Mouse (Mus musculus): ENCODE measurements around the gene Tmem213. TPM values are rescaled to one million over a fixed set of nuclear protein-coding genes. Genes with fewer than 3 reads are reported as not detected.

The Tmem213 gene
- total and polyA plus RNA-seq, 3 experiments: not detected

- no peaks in the 10 kb centered on the region for H3K4me1 ChIP-seq (ENCODE audit: insufficient read depth, low read depth, low read length)
- no peaks in the 10 kb centered on the region for H3K9me3 ChIP-seq (replicated peaks)
- H3K27me3 ChIP-seq (ENCODE audit: insufficient read depth, low read length): peaks cover 19% of the 10 kb centered on the region
- no peak for TF ChIP-seq GATA1 (IDR thresholded peaks at IDR 0.05; ENCODE audit: borderline replicate concordance, low read length)
- no peak for TF ChIP-seq CTCF (IDR thresholded peaks at IDR 0.05; ENCODE audit: low read depth, low read length)
- no peak for TF ChIP-seq POLR2AphosphoS5 (IDR thresholded peaks at IDR 0.05; ENCODE audit: insufficient replicate concordance, low read depth, low read length)
- no peak for TF ChIP-seq GATA2 (IDR thresholded peaks at IDR 0.05; ENCODE audit: borderline replicate concordance, low read depth, low read length)
- no peak for TF ChIP-seq TAL1 (conservative IDR thresholded peaks at IDR 0.05; ENCODE audit: low read depth, low read length)
- ATAC-seq (ENCODE audit: extremely low read depth, insufficient number of reproducible peaks, low FRiP score, poor library complexity, severe bottlenecking) (no peak), DNase-seq (ENCODE audit: low spot score) (no peak)
- no peaks in the 10 kb centered on the region for H3K36me3 ChIP-seq (replicated peaks)
- no peak overlapping the region for H3K4me3 ChIP-seq (ENCODE audit: low read depth, low read length)
Measured at GRCm38 (mm10) chr6:38108449-38108848, 606 bp upstream of the Tmem213 start.

- DNase-seq (ENCODE audit: low spot score) (no peak), ATAC-seq (ENCODE audit: extremely low read depth, insufficient number of reproducible peaks, low FRiP score, poor library complexity, severe bottlenecking) (no peak)
- Histone ChIP-seq H3K27me3 (ENCODE audit: insufficient read depth, low read length) (peaks cover 17% of the 10 kb centered on the region), H3K9me3 (replicated peaks) (no peaks in the 10 kb centered on the region), H3K4me1 (ENCODE audit: insufficient read depth, low read depth, low read length) (no peaks in the 10 kb centered on the region), H3K36me3 (replicated peaks) (no peaks in the 10 kb centered on the region), H3K4me3 (ENCODE audit: low read depth, low read length) (no peak overlapping the region)
- no peak for TF ChIP-seq POLR2AphosphoS5 (IDR thresholded peaks at IDR 0.05; ENCODE audit: insufficient replicate concordance, low read depth, low read length)
- no peak for TF ChIP-seq TAL1 (conservative IDR thresholded peaks at IDR 0.05; ENCODE audit: low read depth, low read length)
- no peak for TF ChIP-seq GATA1 (IDR thresholded peaks at IDR 0.05; ENCODE audit: borderline replicate concordance, low read length)
- no peak for TF ChIP-seq GATA2 (IDR thresholded peaks at IDR 0.05; ENCODE audit: borderline replicate concordance, low read depth, low read length)
Measured at GRCm38 (mm10) chr6:38109871-38110270, 816 bp downstream of the Tmem213 start.

GRCm38 (mm10) chr6:38110859-38111258 lies 1.8 kb downstream of the Tmem213 start:
- no peak for TF ChIP-seq GATA1 (IDR thresholded peaks at IDR 0.05; ENCODE audit: borderline replicate concordance, low read length)
- Histone ChIP-seq H3K36me3 (replicated peaks) (no peaks in the 10 kb centered on the region), H3K4me1 (ENCODE audit: insufficient read depth, low read depth, low read length) (no peaks in the 10 kb centered on the region), H3K4me3 (ENCODE audit: low read depth, low read length) (no peak overlapping the region), H3K9me3 (replicated peaks) (no peaks in the 10 kb centered on the region), H3K27me3 (ENCODE audit: insufficient read depth, low read length) (peaks cover 17% of the 10 kb centered on the region)
- DNase-seq (ENCODE audit: low spot score) (no peak), ATAC-seq (ENCODE audit: extremely low read depth, insufficient number of reproducible peaks, low FRiP score, poor library complexity, severe bottlenecking) (no peak)

- Histone ChIP-seq H3K36me3 (replicated peaks) (no peaks in the 10 kb centered on the region), H3K27me3 (ENCODE audit: insufficient read depth, low read length) (peaks cover 2% of the 10 kb centered on the region; the same call in 1 of the 2 replicates), H3K4me3 (ENCODE audit: low read depth, low read length) (no peak overlapping the region), H3K9me3 (replicated peaks) (no peaks in the 10 kb centered on the region), H3K4me1 (ENCODE audit: insufficient read depth, low read depth, low read length) (no peaks in the 10 kb centered on the region)
- no peak for DNase-seq (ENCODE audit: low spot score)
- TF ChIP-seq POLR2AphosphoS5 (IDR thresholded peaks at IDR 0.05; ENCODE audit: insufficient replicate concordance, low read depth, low read length) (no peak), GATA2 (IDR thresholded peaks at IDR 0.05; ENCODE audit: borderline replicate concordance, low read depth, low read length) (no peak), GATA1 (IDR thresholded peaks at IDR 0.05; ENCODE audit: borderline replicate concordance, low read length) (no peak)
- ATAC-seq (ENCODE audit: extremely low read depth, insufficient number of reproducible peaks, low FRiP score, poor library complexity, severe bottlenecking): no peak
Measured at GRCm38 (mm10) chr6:38116107-38116770, 7.2 kb downstream of the Tmem213 start.

- no peak overlapping the region for H3K4me3 ChIP-seq (ENCODE audit: low read depth, low read length)
- H3K27me3 ChIP-seq (ENCODE audit: insufficient read depth, low read length): peaks cover 6% of the 10 kb centered on the region
- H3K9me3 ChIP-seq (replicated peaks): no peaks in the 10 kb centered on the region
- DNase-seq (ENCODE audit: low spot score) (no peak), ATAC-seq (ENCODE audit: extremely low read depth, insufficient number of reproducible peaks, low FRiP score, poor library complexity, severe bottlenecking) (no peak)
- H3K4me1 ChIP-seq (ENCODE audit: insufficient read depth, low read depth, low read length): no peaks in the 10 kb centered on the region
- no peaks in the 10 kb centered on the region for H3K36me3 ChIP-seq (replicated peaks)
- TF ChIP-seq CTCF (IDR thresholded peaks at IDR 0.05; ENCODE audit: low read depth, low read length) (no peak), TAL1 (conservative IDR thresholded peaks at IDR 0.05; ENCODE audit: low read depth, low read length) (no peak), POLR2AphosphoS5 (IDR thresholded peaks at IDR 0.05; ENCODE audit: insufficient replicate concordance, low read depth, low read length) (no peak), GATA2 (IDR thresholded peaks at IDR 0.05; ENCODE audit: borderline replicate concordance, low read depth, low read length) (no peak), GATA1 (IDR thresholded peaks at IDR 0.05; ENCODE audit: borderline replicate concordance, low read length) (no peak)
Measured at GRCm38 (mm10) chr6:38118341-38118740, 9.3 kb downstream of the Tmem213 start.

GRCm38 (mm10) chr6:38120681-38121371 lies 11.8 kb downstream of the Tmem213 start:
- no peaks in the 10 kb centered on the region for H3K36me3 ChIP-seq (replicated peaks)
- ATAC-seq (ENCODE audit: extremely low read depth, insufficient number of reproducible peaks, low FRiP score, poor library complexity, severe bottlenecking) (no peak), DNase-seq (ENCODE audit: low spot score) (no peak)
- peaks cover 8% of the 10 kb centered on the region for H3K27me3 ChIP-seq (ENCODE audit: insufficient read depth, low read length)
- H3K4me1 ChIP-seq (ENCODE audit: insufficient read depth, low read depth, low read length): no peaks in the 10 kb centered on the region
- no peaks in the 10 kb centered on the region for H3K9me3 ChIP-seq (replicated peaks)
- TF ChIP-seq GATA2 (IDR thresholded peaks at IDR 0.05; ENCODE audit: borderline replicate concordance, low read depth, low read length): no peak
- no peak for TF ChIP-seq POLR2AphosphoS5 (IDR thresholded peaks at IDR 0.05; ENCODE audit: insufficient replicate concordance, low read depth, low read length)
- TF ChIP-seq CTCF (IDR thresholded peaks at IDR 0.05; ENCODE audit: low read depth, low read length): no peak
- no peak for TF ChIP-seq GATA1 (IDR thresholded peaks at IDR 0.05; ENCODE audit: borderline replicate concordance, low read length)
- no peak for TF ChIP-seq TAL1 (conservative IDR thresholded peaks at IDR 0.05; ENCODE audit: low read depth, low read length)
- H3K4me3 ChIP-seq (ENCODE audit: low read depth, low read length): no peak overlapping the region
